Mouse (Mus musculus): ENCODE measurements at regions not wholly inside any gene's neighbourhood (a gene's known extent, or its start where the extent isn't known, plus 50 kb on each side); places are given as distances from the start of the nearest gene placed in this dataset.

- H3K9me3 ChIP-seq (replicated peaks; ENCODE audit: insufficient read depth, low read length), result no peaks in the 10 kb centered on the region
- no peak for TF ChIP-seq ELF1 (IDR thresholded peaks at IDR 0.05; ENCODE audit: low read depth, low read length)
- TF ChIP-seq ZC3H11A (IDR thresholded peaks at IDR 0.05; ENCODE audit: low read depth, low read length), result no peak
- TF ChIP-seq NRF1 (IDR thresholded peaks at IDR 0.05; ENCODE audit: insufficient read depth, low read depth, low read length, poor library complexity, severe bottlenecking), result no peak
- TF ChIP-seq GATA1 (IDR thresholded peaks at IDR 0.05; ENCODE audit: low read depth, low read length), result no peak
- TF ChIP-seq TBP (IDR thresholded peaks at IDR 0.05; ENCODE audit: low read depth, low read length), result no peak
- no peak for TF ChIP-seq GABPA (IDR thresholded peaks at IDR 0.05; ENCODE audit: low read depth, low read length)
- no peak for TF ChIP-seq MYC (IDR thresholded peaks at IDR 0.05; ENCODE audit: low read depth, low read length)
- TF ChIP-seq HCFC1 (IDR thresholded peaks at IDR 0.05; ENCODE audit: low read depth, low read length), result no peak
- TF ChIP-seq MAX (IDR thresholded peaks at IDR 0.05; ENCODE audit: low read length), result no peak
- TF ChIP-seq ZNF384 (IDR thresholded peaks at IDR 0.05; ENCODE audit: low read depth, low read length), result no peak
- TF ChIP-seq ETS1 (IDR thresholded peaks at IDR 0.05; ENCODE audit: low read depth, low read length), result no peak
- TF ChIP-seq USF2 (IDR thresholded peaks at IDR 0.05; ENCODE audit: borderline replicate concordance in 1 of 2, insufficient read depth in 1 of 2, low read depth in 1 of 2, low read length in 2 of 2), result no peak
- no peak for TF ChIP-seq POLR2AphosphoS2 (IDR thresholded peaks at IDR 0.05; ENCODE audit: low read length)
- no peak for TF ChIP-seq KAT2A (conservative IDR thresholded peaks at IDR 0.05; ENCODE audit: low read depth, low read length)
- TF ChIP-seq E2F4 (IDR thresholded peaks at IDR 0.05; ENCODE audit: borderline replicate concordance, low read depth, low read length), result no peak
These were observed 65.3 kb downstream of the Zfp706 start for GRCm38 (mm10) chr15:36942261-36942660.

GRCm38 (mm10) chr15:36941741-36942140, 65.8 kb downstream of the Zfp706 start:
- Histone ChIP-seq H3K36me3 (ENCODE audit: control insufficient read depth in 1 of 2, insufficient read depth in 2 of 2, low read length in 2 of 2) (peaks cover 0 to 14% of the 10 kb centered on the region in 2 experiments; a peak in 2 of 4 replicates), H3K4me1 (ENCODE audit: control insufficient read depth in 1 of 2, insufficient read depth in 2 of 2, low read length in 2 of 2) (peaks cover 7 to 20% of the 10 kb centered on the region in 2 experiments), H3K27me3 (ENCODE audit: control insufficient read depth in 1 of 2, insufficient read depth in 2 of 2, low read length in 2 of 2) (no peaks in the 10 kb centered on the region), H3K9me3 (replicated peaks; ENCODE audit: insufficient read depth, low read length) (no peaks in the 10 kb centered on the region), H3K9ac (ENCODE audit: control insufficient read depth, low read depth, low read length, poor library complexity, severe bottlenecking) (no peak overlapping the region), H3K79me2 (ENCODE audit: control insufficient read depth, insufficient read depth, low read length, poor library complexity) (peaks cover 4% of the 10 kb centered on the region; the same call in 1 of the 2 replicates), H3K4me3 (ENCODE audit: control insufficient read depth in 1 of 2, insufficient read depth in 1 of 2, low read depth in 2 of 2, low read length in 2 of 2) (no peak overlapping the region), H3K27ac (ENCODE audit: control insufficient read depth, low read depth, low read length) (no peak overlapping the region)
- no peak for DNase-seq (ENCODE audit: low read depth, low spot score)
- no peak for TF ChIP-seq ZC3H11A (IDR thresholded peaks at IDR 0.05; ENCODE audit: low read depth, low read length)
- no peak for TF ChIP-seq MXI1 (IDR thresholded peaks at IDR 0.05; ENCODE audit: low read depth, low read length)
- no peak for TF ChIP-seq GATA1 (IDR thresholded peaks at IDR 0.05; ENCODE audit: low read depth, low read length)
- TF ChIP-seq RAD21 (IDR thresholded peaks at IDR 0.05; ENCODE audit: low read depth, low read length), result no peak
- TF ChIP-seq RCOR1 (IDR thresholded peaks at IDR 0.05; ENCODE audit: low read depth, low read length), result no peak
- no peak for TF ChIP-seq MAX (IDR thresholded peaks at IDR 0.05; ENCODE audit: low read length)
- no peak for TF ChIP-seq ELF1 (IDR thresholded peaks at IDR 0.05; ENCODE audit: low read depth, low read length)
- TF ChIP-seq TCF12 (IDR thresholded peaks at IDR 0.05; ENCODE audit: low read depth, low read length), result no peak

More at GRCm38 (mm10) chr15:36942261-36942660, 65.3 kb downstream of the Zfp706 start:
- DNase-seq (ENCODE audit: low read depth, low spot score), result no peak
- Histone ChIP-seq H3K27me3 (ENCODE audit: control insufficient read depth in 1 of 2, insufficient read depth in 2 of 2, low read length in 2 of 2) (no peaks in the 10 kb centered on the region), H3K79me2 (ENCODE audit: control insufficient read depth, insufficient read depth, low read length, poor library complexity) (peaks cover 4% of the 10 kb centered on the region; the same call in 1 of the 2 replicates), H3K9ac (ENCODE audit: control insufficient read depth, low read depth, low read length, poor library complexity, severe bottlenecking) (no peak overlapping the region), H3K4me3 (ENCODE audit: control insufficient read depth in 1 of 2, insufficient read depth in 1 of 2, low read depth in 2 of 2, low read length in 2 of 2) (no peak overlapping the region), H3K36me3 (ENCODE audit: control insufficient read depth in 1 of 2, insufficient read depth in 2 of 2, low read length in 2 of 2) (peaks cover 0 to 14% of the 10 kb centered on the region in 2 experiments; a peak in 2 of 4 replicates), H3K4me1 (ENCODE audit: control insufficient read depth in 1 of 2, insufficient read depth in 2 of 2, low read length in 2 of 2) (peaks cover 7 to 15% of the 10 kb centered on the region in 2 experiments), H3K27ac (ENCODE audit: control insufficient read depth, low read depth, low read length) (no peak overlapping the region)

All from MEL (cell line).